Mouse (Mus musculus) midbrain, embryonic 13.5 days (tissue): ENCODE data around the gene Pde4d. TPM values are rescaled to one million over a fixed set of nuclear protein-coding genes. Genes with fewer than 3 reads are reported as not detected.

Source experiments
- ATAC-seq: fragments of 200-750 bp; cut with Nextera tagmentation; 2 replicates; pipeline ENCODE4 v1.8.0; 2017; ENCODE audit warnings: mild to moderate bottlenecking, moderate TSS enrichment, moderate library complexity
- H3K27ac ChIP-seq: fragments of 300-500 bp; sonication (generic); 2 replicates; pipeline ENCODE4 v1.5.1; 2015; ENCODE audit warnings: inconsistent platforms, mild to moderate bottlenecking, moderate library complexity
- H3K27me3 ChIP-seq: fragments of 300-500 bp; sonication (generic); 2 replicates; pipeline ENCODE4 v1.6.1; 2015; ENCODE audit warnings: mild to moderate bottlenecking, inconsistent platforms
- H3K36me3 ChIP-seq: fragments of 300-500 bp; sonication (generic); 2 replicates; pipeline ENCODE4 v1.6.1; 2015; ENCODE audit warnings: mild to moderate bottlenecking, inconsistent platforms
- H3K4me1 ChIP-seq: fragments of 300-500 bp; sonication (generic); replicated peaks from 2 replicates; pipeline ENCODE4 v1.6.1; 2015; ENCODE audit warnings: inconsistent platforms
- H3K4me2 ChIP-seq: fragments of 300-500 bp; sonication (generic); replicated peaks from 2 replicates; pipeline ENCODE4 v1.6.1; 2015; ENCODE audit warnings: moderate library complexity, mild to moderate bottlenecking, inconsistent platforms
- H3K4me3 ChIP-seq: fragments of 300-500 bp; sonication (generic); replicated peaks from 2 replicates; pipeline ENCODE4 v1.5.1; 2015; ENCODE audit warnings: mild to moderate bottlenecking, inconsistent platforms
- H3K9ac ChIP-seq: fragments of 300-500 bp; sonication (generic); replicated peaks from 2 replicates; pipeline ENCODE4 v1.6.1; 2015; ENCODE audit warnings: mild to moderate bottlenecking, inconsistent platforms
- H3K9me3 ChIP-seq: fragments of 300-500 bp; sonication (generic); 2 replicates; pipeline ENCODE4 v1.6.1; 2016; ENCODE audit warnings: mild to moderate bottlenecking, inconsistent platforms
- WGBS: fragments of 180-500 bp; shearing (Covaris S2); methylation state at CpG from one replicate; pipeline ENCODE4 v1.1.7; 2015; 5-methylcytosine and 5-hydroxymethylcytosine counted together
- polyA plus RNA-seq: library from polyadenylated mRNA; unstranded; fragments of >200 nt; fragmentation: Nextera tagmentation; extraction: Ambion mirVana; gene quantifications from 2 replicates; pipeline ENCODE4 v1.2.1, GENCODE M21; 2015

Pde4d gene
- polyA plus RNA-seq, 1 experiment from 2014 or later = 19.7 TPM

DNA sequence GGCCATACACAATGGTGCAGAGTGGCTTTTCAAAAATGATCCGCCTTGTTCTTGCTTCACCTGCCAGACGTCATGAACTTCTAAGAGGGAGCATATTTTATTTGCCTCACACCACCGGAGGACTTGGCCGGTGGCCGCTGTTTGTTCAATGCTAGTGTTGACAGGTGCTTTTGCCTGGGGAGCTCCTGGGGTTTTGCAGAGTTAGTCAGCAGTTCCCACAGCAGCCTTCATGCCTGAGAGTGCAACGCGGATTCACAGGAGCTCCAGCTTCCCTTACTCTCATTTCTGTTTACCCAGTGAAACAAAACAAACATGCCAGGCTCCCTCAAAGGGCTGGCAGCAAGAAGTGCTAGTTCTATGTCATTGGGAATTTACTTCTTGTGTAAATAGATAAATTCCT is 1031.7 kb downstream of the Pde4d start:
- H3K9ac ChIP-seq = no peak overlapping the region
- H3K27ac ChIP-seq = no peak overlapping the region
- no peak overlapping the region for H3K4me2 ChIP-seq
- H3K27me3 ChIP-seq = no peaks in the 10 kb centered on the region
- no peak for ATAC-seq
- H3K36me3 ChIP-seq = no peaks in the 10 kb centered on the region
- no peaks in the 10 kb centered on the region for H3K9me3 ChIP-seq
- 68% methylated on average over 7 of the region's 7 CpGs for WGBS
- no peak overlapping the region for H3K4me3 ChIP-seq
- H3K4me1 ChIP-seq = 0 out of 2 replicates have a peak, but pooled peaks cover 7% of the 10 kb centered on the region

DNA sequence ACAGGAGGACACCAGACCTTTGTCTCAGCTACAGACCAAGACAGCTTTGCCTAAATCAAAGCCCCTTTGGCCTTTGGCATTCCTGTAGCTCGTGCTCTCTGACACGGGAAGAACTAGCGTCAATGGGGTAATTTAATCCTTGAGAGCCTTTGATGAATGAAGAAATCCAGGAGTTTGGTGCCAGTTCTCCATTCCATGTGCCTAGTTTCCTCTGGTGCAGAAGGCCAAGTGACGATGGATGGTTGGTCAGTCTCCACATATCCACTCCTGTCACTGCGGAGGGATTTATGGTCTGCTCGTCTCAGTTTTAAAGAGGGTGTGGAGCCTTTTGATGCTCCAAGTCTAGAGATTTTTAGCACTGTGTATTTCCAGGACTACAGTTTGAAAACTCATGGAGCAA is 1036.4 kb downstream of the Pde4d start:
- no peak overlapping the region for H3K4me3 ChIP-seq
- no peak overlapping the region for H3K4me2 ChIP-seq
- peaks cover 32% of the 10 kb centered on the region for H3K4me1 ChIP-seq
- H3K9ac ChIP-seq = no peak overlapping the region
- H3K27me3 ChIP-seq = no peaks in the 10 kb centered on the region
- H3K27ac ChIP-seq = no peak overlapping the region
- no peak for ATAC-seq
- no peaks in the 10 kb centered on the region for H3K9me3 ChIP-seq
- WGBS = 55% methylated on average over 6 of the region's 6 CpGs
- H3K36me3 ChIP-seq = no peaks in the 10 kb centered on the region

- no peak for ATAC-seq
- no peak overlapping the region for H3K9ac ChIP-seq
- 21% methylated on average over 2 of the region's 2 CpGs for WGBS
These were observed 1037.6 kb downstream of the Pde4d start for GRCm38 (mm10) chr13:109487378-109487777.

DNA sequence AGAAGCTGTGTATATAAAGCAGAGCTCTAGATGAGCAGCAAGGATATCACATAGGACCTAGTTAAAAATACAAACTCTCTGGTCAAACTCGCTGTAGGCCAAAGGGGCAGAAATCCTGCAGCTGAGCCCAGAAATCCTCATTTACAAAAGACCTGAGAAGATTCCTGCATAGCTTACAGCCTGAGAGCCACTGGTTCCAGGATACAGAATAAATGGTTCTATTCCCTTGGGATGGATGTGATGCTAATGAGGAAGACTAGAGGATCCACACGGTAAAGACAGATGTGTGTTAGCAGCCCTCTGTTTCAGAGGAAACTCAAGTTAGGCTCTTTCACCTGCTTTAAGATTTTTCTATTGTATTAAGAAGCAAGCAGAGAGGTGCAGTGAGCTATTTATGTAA is 1041.1 kb downstream of the Pde4d start:
- Histone ChIP-seq H3K27ac (peak overlapping the region; percentile 70), H3K36me3 (no peaks in the 10 kb centered on the region)

More at GRCm38 (mm10) chr13:109487378-109487777, 1037.6 kb downstream of the Pde4d start:
- Histone ChIP-seq H3K9me3 (no peaks in the 10 kb centered on the region), H3K4me1 (peaks cover 37% of the 10 kb centered on the region), H3K36me3 (no peaks in the 10 kb centered on the region), H3K27ac (no peak overlapping the region), H3K4me3 (no peak overlapping the region), H3K4me2 (no peak overlapping the region), H3K27me3 (no peaks in the 10 kb centered on the region)

DNA sequence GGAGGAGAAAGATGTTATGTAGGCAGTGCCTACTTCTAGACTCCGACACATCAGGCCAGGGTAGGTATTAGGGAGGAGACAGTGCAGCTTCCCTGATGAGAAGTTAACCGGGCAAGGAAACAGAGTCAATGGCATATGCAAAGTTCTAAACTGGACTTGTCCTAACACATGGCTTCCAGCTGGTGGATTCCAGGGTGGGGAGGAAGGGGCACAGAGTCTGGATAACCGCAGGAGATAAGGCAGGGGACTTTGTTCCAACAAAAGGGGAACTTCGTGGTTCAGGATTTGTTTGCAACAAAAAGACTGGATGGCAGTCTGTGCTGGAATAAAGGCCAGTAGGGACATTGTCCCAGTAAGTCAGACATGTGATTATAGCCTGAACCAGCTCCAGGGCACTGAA is 1042.1 kb downstream of the Pde4d start:
- no peak overlapping the region for H3K27ac ChIP-seq
- WGBS = 50% methylated on average over 4 of the region's 4 CpGs
- peaks cover 33% of the 10 kb centered on the region for H3K4me1 ChIP-seq
- 0 out of 2 replicates have a peak, but pooled peaks have one; percentile 22 for ATAC-seq
- H3K9ac ChIP-seq = no peak overlapping the region
- no peak overlapping the region for H3K4me3 ChIP-seq
- no peaks in the 10 kb centered on the region for H3K9me3 ChIP-seq
- H3K27me3 ChIP-seq = no peaks in the 10 kb centered on the region
- H3K4me2 ChIP-seq = no peak overlapping the region
- no peaks in the 10 kb centered on the region for H3K36me3 ChIP-seq

More for the DNA sequence above, 1041.1 kb downstream of the Pde4d start:
- peak; percentile 75 for ATAC-seq
- no peak overlapping the region for H3K4me2 ChIP-seq
- H3K4me3 ChIP-seq = no peak overlapping the region
- H3K9ac ChIP-seq = no peak overlapping the region
- no peaks in the 10 kb centered on the region for H3K27me3 ChIP-seq
- peaks cover 37% of the 10 kb centered on the region for H3K4me1 ChIP-seq
- WGBS = 22% methylated on average over 2 of the region's 2 CpGs
- no peaks in the 10 kb centered on the region for H3K9me3 ChIP-seq

DNA sequence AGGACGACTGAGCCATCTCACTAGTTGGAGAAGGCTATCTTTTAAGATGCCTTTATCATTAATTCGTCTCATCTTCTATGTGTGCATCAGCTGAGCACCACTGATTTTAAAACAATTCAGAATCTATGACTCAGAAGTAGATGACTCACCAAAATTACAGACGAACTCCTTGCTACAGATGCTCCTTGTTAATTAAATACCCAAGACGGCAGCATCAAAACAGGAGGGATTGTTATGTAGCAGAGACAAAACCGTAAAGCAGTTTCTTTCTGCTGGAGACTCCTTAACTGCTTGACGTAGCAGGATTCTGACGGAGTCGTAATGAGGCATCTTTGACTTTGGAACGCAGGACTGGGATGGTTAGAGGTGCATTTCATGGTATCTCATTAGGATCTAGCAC is 1050.6 kb downstream of the Pde4d start:
- WGBS = 88% methylated on average over 9 of the region's 9 CpGs
- Histone ChIP-seq H3K27me3 (no peaks in the 10 kb centered on the region), H3K9ac (no peak overlapping the region)

DNA sequence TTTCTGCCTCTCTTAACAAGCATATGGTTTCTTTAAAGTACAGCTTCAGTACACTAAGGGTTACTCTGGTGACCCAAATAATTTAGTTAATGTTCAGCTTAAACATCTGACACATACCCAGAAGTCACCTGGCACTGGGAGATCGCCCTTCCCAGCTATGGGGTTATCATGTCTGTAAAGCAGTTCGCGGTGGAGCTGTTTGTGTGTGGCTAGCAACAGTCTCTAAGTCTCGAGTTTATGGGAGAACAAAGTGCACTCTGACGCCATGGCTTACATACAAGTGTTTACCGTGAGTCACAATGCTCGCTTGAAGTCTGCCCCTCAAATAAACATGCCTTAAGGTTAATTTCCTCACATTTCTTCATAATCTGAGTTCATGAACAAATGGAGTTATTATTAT is 1053.0 kb downstream of the Pde4d start:
- Histone ChIP-seq H3K27me3 (no peaks in the 10 kb centered on the region), H3K36me3 (no peaks in the 10 kb centered on the region), H3K4me1 (peaks cover 5% of the 10 kb centered on the region; the same call in 1 of the 2 replicates), H3K4me3 (no peak overlapping the region), H3K27ac (no peak overlapping the region), H3K4me2 (no peak overlapping the region), H3K9ac (no peak overlapping the region), H3K9me3 (no peaks in the 10 kb centered on the region)
- ATAC-seq = no peak
- 89% methylated on average over 7 of the region's 7 CpGs for WGBS

More for the DNA sequence above, 1050.6 kb downstream of the Pde4d start:
- no peaks in the 10 kb centered on the region for H3K36me3 ChIP-seq
- H3K27ac ChIP-seq = no peak overlapping the region
- ATAC-seq = no peak
- no peak overlapping the region for H3K4me2 ChIP-seq
- H3K4me3 ChIP-seq = no peak overlapping the region
- H3K4me1 ChIP-seq = peaks cover 5% of the 10 kb centered on the region; the same call in 1 of the 2 replicates
- H3K9me3 ChIP-seq = no peaks in the 10 kb centered on the region

DNA sequence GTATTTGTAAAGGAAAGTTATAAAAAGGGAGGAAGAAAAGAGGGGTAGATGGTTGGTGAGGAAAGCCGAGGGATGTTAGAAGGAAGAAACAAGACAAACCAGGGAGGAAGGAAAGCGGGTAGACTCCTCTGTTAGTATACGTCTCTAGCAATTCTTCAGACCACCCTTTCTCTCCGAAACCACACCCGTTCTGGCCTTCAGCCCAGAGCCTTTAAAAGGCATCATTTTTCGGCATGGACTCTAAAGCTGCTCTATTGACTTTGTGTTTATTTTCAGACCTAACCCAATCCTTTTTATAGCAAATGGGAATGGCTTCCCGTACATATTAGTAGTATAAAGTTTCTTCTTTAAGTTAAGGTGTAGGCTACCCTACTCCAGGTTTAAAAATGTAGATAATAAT is 1057.0 kb downstream of the Pde4d start:
- Histone ChIP-seq H3K4me2 (no peak overlapping the region), H3K4me1 (no peaks in the 10 kb centered on the region), H3K9ac (no peak overlapping the region), H3K27me3 (no peaks in the 10 kb centered on the region), H3K36me3 (no peaks in the 10 kb centered on the region), H3K4me3 (no peak overlapping the region), H3K9me3 (no peaks in the 10 kb centered on the region), H3K27ac (no peak overlapping the region)
- ATAC-seq = no peak
- WGBS = 88% methylated on average over 7 of the region's 7 CpGs

DNA sequence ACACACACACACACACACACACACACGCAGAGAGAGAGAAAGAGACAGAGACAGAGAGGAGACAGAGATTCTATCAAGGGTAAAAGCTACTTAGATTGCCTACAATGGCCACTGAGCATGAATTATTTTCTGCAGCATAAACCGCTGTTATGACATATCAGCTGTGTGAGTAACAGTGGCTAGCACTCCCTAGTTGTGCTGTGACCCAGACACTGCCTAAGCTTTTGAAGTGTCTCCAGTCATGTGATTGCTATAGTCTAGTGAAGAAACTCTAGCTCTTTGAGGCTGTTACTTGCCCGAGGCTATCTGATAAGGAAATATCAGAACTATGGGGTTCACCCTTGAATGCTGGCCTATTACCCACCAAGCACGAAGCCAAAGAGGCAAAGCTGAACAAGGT is 1058.7 kb downstream of the Pde4d start:
- Histone ChIP-seq H3K9me3 (no peaks in the 10 kb centered on the region), H3K27me3 (no peaks in the 10 kb centered on the region), H3K4me2 (no peak overlapping the region), H3K9ac (no peak overlapping the region), H3K4me1 (no peaks in the 10 kb centered on the region), H3K27ac (no peak overlapping the region), H3K36me3 (no peaks in the 10 kb centered on the region), H3K4me3 (no peak overlapping the region)
- ATAC-seq = no peak
- 88% methylated on average over 4 of the region's 4 CpGs for WGBS

- no peaks in the 10 kb centered on the region for H3K36me3 ChIP-seq
- no peaks in the 10 kb centered on the region for H3K9me3 ChIP-seq
- no peaks in the 10 kb centered on the region for H3K27me3 ChIP-seq
These were observed 1068.4 kb downstream of the Pde4d start for GRCm38 (mm10) chr13:109518194-109518593.

GRCm38 (mm10) chr13:109519485-109519884 is 1069.7 kb downstream of the Pde4d start:
- Histone ChIP-seq H3K27me3 (no peaks in the 10 kb centered on the region), H3K9me3 (no peaks in the 10 kb centered on the region), H3K4me3 (no peak overlapping the region), H3K9ac (no peak overlapping the region), H3K27ac (no peak overlapping the region), H3K36me3 (no peaks in the 10 kb centered on the region), H3K4me2 (no peak overlapping the region), H3K4me1 (peaks cover 4% of the 10 kb centered on the region; the same call in 1 of the 2 replicates)
- WGBS = 45% methylated on average over 3 of the region's 3 CpGs
- no peak for ATAC-seq

More at GRCm38 (mm10) chr13:109518194-109518593, 1068.4 kb downstream of the Pde4d start:
- Histone ChIP-seq H3K9ac (no peak overlapping the region), H3K4me2 (no peak overlapping the region), H3K4me1 (peaks cover 4% of the 10 kb centered on the region; the same call in 1 of the 2 replicates), H3K4me3 (no peak overlapping the region), H3K27ac (no peak overlapping the region)
- no peak for ATAC-seq
- WGBS = 62% methylated on average over 1 of the region's 1 CpGs

DNA sequence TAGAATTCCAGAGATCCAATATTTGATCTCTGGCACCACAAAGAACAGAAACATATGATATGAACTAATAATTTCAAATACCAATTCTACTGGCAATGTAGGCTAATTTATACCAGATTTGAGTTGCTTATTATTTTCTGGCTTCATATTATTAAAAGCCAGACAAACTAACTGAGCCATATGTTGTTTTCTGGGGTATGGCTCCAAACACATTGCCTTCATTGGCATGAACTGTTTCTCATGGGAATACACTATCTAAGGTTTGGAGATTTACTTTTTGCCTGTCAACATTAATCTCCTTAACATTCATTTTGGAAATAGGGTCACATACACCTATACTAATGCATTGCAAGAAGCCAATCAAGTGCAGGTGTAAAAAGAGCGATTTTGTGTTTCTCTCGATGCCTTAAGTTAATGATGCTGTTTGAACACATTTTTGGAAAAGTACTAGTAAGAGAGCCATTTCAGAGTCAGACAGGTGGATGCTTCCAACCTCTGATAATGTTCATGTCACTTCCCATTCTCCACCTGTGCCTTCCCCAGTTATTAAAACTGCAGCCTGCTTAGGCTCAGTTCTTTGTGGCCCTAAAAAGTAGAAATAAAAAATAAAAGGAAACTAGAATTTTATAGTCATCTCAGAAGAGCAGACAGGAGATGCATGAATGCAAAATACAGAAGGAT is 1070.4 kb downstream of the Pde4d start:
- Histone ChIP-seq H3K9ac (no peak overlapping the region), H3K36me3 (no peaks in the 10 kb centered on the region), H3K27me3 (no peaks in the 10 kb centered on the region), H3K27ac (no peak overlapping the region), H3K4me2 (no peak overlapping the region), H3K9me3 (no peaks in the 10 kb centered on the region), H3K4me3 (no peak overlapping the region), H3K4me1 (peaks cover 4% of the 10 kb centered on the region; the same call in 1 of the 2 replicates)
- no peak for ATAC-seq
- WGBS = 93% methylated on average over 2 of the region's 2 CpGs
